In the genomic region with DNA sequence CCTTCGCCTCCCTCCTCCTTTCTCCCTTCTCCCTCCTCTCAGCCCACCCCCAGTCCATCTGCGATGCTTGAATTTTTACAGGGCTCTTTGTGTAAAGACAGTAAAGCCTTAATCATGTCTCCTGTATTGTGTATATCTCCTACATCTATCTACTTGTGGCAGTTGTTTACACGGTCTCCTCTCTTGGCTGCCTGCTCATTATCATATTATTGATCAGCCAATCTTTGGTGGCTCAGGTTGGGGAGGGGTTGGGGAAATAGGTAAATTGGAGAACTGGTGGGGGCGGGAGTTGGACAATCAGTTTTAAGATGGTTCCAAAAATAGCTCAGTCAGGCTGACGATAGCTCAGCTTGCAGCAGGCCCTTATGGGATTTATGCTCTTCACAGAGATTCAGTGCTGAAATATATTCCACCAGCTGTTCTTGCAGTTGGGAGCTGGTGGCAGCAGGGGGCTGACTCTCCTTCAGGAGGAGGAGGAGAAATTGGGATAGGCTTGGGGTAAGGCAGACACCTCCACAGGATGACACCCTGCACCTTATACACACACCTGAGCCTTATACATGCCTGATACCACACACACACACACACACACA, we compare ENCODE assay signal across 13 mouse cellular contexts.
DNase-seq lines count a peak whose midpoint lies in the region; ATAC-seq and TF ChIP-seq lines count a peak whose summit lies in the region.
"Had no signal": no experiment of that assay in that cellular context is flagged by ENCODE, and none has a peak within 500 bp of the region (broad histone marks: within the 10 kb centered on the region; RNA-seq: fewer than 3 reads in every experiment).

No protein-coding gene starts in this region.

- peak; percentile 67; the same call in 1 of the 2 replicates for ATAC-seq in midbrain, embryonic 11.5 days (ENCODE audit: low FRiP score)
- peak; percentile 66; the same call in 1 of the 2 replicates for ATAC-seq in hindbrain, postnatal 0 days
- peak; percentile 16; the same call in 1 of the 2 replicates for ATAC-seq in midbrain, embryonic 12.5 days (ENCODE audit: low FRiP score, low read depth)
- ATAC-seq: CD4-positive, CD25-positive, alpha-beta regulatory T cell, adult 4 months had no signal

- no peak overlapping the region for H3K27ac ChIP-seq in midbrain, embryonic 11.5 days (ENCODE audit: low read depth, low read length)
- H3K27ac ChIP-seq in midbrain, embryonic 10.5 days (replicated peaks): no peak overlapping the region
- H3K27ac ChIP-seq in hindbrain, postnatal 0 days: peak overlapping the region; percentile 15; the same call in 1 of the 2 replicates
- H3K27ac ChIP-seq in midbrain, embryonic 12.5 days (replicated peaks): 0 out of 2 replicates have a peak overlapping the region, but pooled peaks have one; percentile 25
- H3K27ac ChIP-seq in heart, adult 2 months: no peak overlapping the region
- H3K27ac ChIP-seq: lung, embryonic 15.5 days; stomach, embryonic 15.5 days had no signal

- TF ChIP-seq EP300 in heart, adult 2 months (IDR thresholded peaks at IDR 0.05; ENCODE audit: insufficient read depth, low read depth, low read length): no peak

- 70% methylated on average over 5 of the region's 5 CpGs for WGBS in midbrain, embryonic 11.5 days
- 67% methylated on average over 5 of the region's 5 CpGs for WGBS in midbrain, embryonic 10.5 days
- 44% methylated on average over 5 of the region's 5 CpGs for WGBS in hindbrain, postnatal 0 days
- WGBS in midbrain, embryonic 12.5 days: 64% methylated on average over 5 of the region's 5 CpGs
- WGBS in heart, adult 2 months: 35% methylated on average over 5 of the region's 5 CpGs

- H3K27me3 ChIP-seq in midbrain, embryonic 11.5 days (ENCODE audit: control insufficient read depth, insufficient read depth, low read length): no peaks in the 10 kb centered on the region
- no peaks in the 10 kb centered on the region for H3K27me3 ChIP-seq in midbrain, embryonic 10.5 days (ENCODE audit: low read depth, poor library complexity, severe bottlenecking)
- H3K27me3 ChIP-seq in hindbrain, postnatal 0 days (ENCODE audit: insufficient read depth, low read length): no peaks in the 10 kb centered on the region
- no peaks in the 10 kb centered on the region for H3K27me3 ChIP-seq in midbrain, embryonic 12.5 days
- no peaks in the 10 kb centered on the region for H3K27me3 ChIP-seq in heart, adult 2 months (ENCODE audit: control insufficient read depth, insufficient read depth, low read length)
- H3K27me3 ChIP-seq: lung, embryonic 15.5 days; stomach, embryonic 15.5 days had no signal

- no peak overlapping the region for H3K4me3 ChIP-seq in midbrain, embryonic 11.5 days (ENCODE audit: low read depth, low read length)
- H3K4me3 ChIP-seq in midbrain, embryonic 10.5 days: no peak overlapping the region
- H3K4me3 ChIP-seq in hindbrain, postnatal 0 days (ENCODE audit: low read length): no peak overlapping the region
- H3K4me3 ChIP-seq in midbrain, embryonic 12.5 days: no peak overlapping the region
- no peak overlapping the region for H3K4me3 ChIP-seq in heart, adult 2 months
- H3K4me3 ChIP-seq: erythroblast, embryonic 14.5 days; lung, embryonic 15.5 days; stomach, embryonic 15.5 days had no signal

- no peaks in the 10 kb centered on the region for H3K4me1 ChIP-seq in midbrain, embryonic 11.5 days (ENCODE audit: control insufficient read depth, insufficient read depth, low read length)
- no peaks in the 10 kb centered on the region; the same call in 1 of the 2 replicates for H3K4me1 ChIP-seq in midbrain, embryonic 10.5 days
- no peaks in the 10 kb centered on the region for H3K4me1 ChIP-seq in hindbrain, postnatal 0 days (ENCODE audit: insufficient read depth, low read length)
- no peaks in the 10 kb centered on the region for H3K4me1 ChIP-seq in midbrain, embryonic 12.5 days
- H3K4me1 ChIP-seq in heart, adult 2 months (ENCODE audit: control insufficient read depth, insufficient read depth, low read length): no peaks in the 10 kb centered on the region
- H3K4me1 ChIP-seq: lung, embryonic 15.5 days; stomach, embryonic 15.5 days had no signal

- H3K36me3 ChIP-seq in midbrain, embryonic 11.5 days (ENCODE audit: control insufficient read depth, insufficient read depth, low read length): no peaks in the 10 kb centered on the region
- no peaks in the 10 kb centered on the region for H3K36me3 ChIP-seq in midbrain, embryonic 10.5 days
- no peaks in the 10 kb centered on the region for H3K36me3 ChIP-seq in hindbrain, postnatal 0 days (ENCODE audit: insufficient read depth, low read length)
- H3K36me3 ChIP-seq in midbrain, embryonic 12.5 days: no peaks in the 10 kb centered on the region
- H3K36me3 ChIP-seq in heart, adult 2 months (ENCODE audit: control insufficient read depth, insufficient read depth, low read length): no peaks in the 10 kb centered on the region
- H3K36me3 ChIP-seq: lung, embryonic 15.5 days; stomach, embryonic 15.5 days had no signal

- DNase-seq in midbrain, embryonic 11.5 days (ENCODE audit: low spot score, missing footprints): no peak
- no peak for DNase-seq in midbrain, embryonic 10.5 days (ENCODE audit: low spot score)
- peak; percentile 50 for DNase-seq in hindbrain, postnatal 0 days (ENCODE audit: low spot score)
- no peak for DNase-seq in thymus, postnatal 14 days
- no peak for DNase-seq in heart, adult 8-10 months (ENCODE audit: low spot score)
- DNase-seq in thymus, adult 18-20 months: no peak
- no peak for DNase-seq in heart, adult 2 months
- DNase-seq: cerebellum, adult 11-12 months had no signal

- TF ChIP-seq CTCF in hindbrain, postnatal 0 days (IDR thresholded peaks at IDR 0.05; ENCODE audit: low read depth): peak; percentile 26
- TF ChIP-seq CTCF in heart, adult 2 months (IDR thresholded peaks at IDR 0.05): no peak

- H3K9ac ChIP-seq in midbrain, embryonic 11.5 days (ENCODE audit: low read length): no peak overlapping the region
- no peak overlapping the region for H3K9ac ChIP-seq in hindbrain, postnatal 0 days (replicated peaks; ENCODE audit: low read length)
- H3K9ac ChIP-seq in midbrain, embryonic 12.5 days (replicated peaks): no peak overlapping the region
- no peak overlapping the region for H3K9ac ChIP-seq in heart, adult 2 months (ENCODE audit: low read depth, low read length)
- H3K9ac ChIP-seq: lung, embryonic 15.5 days; stomach, embryonic 15.5 days had no signal

- no peak for TF ChIP-seq POLR2A in heart, adult 2 months (IDR thresholded peaks at IDR 0.05; ENCODE audit: insufficient read depth, low read depth, low read length)

- no peaks in the 10 kb centered on the region for H3K9me3 ChIP-seq in midbrain, embryonic 11.5 days (ENCODE audit: control insufficient read depth, low read length)
- H3K9me3 ChIP-seq in midbrain, embryonic 10.5 days (replicated peaks): no peaks in the 10 kb centered on the region
- no peaks in the 10 kb centered on the region for H3K9me3 ChIP-seq in hindbrain, postnatal 0 days (ENCODE audit: low read length)
- no peaks in the 10 kb centered on the region for H3K9me3 ChIP-seq in midbrain, embryonic 12.5 days
- H3K9me3 ChIP-seq: lung, embryonic 15.5 days; stomach, embryonic 15.5 days had no signal

- no peaks in the 10 kb centered on the region for H3K79me2 ChIP-seq in heart, adult 2 months (replicated peaks; ENCODE audit: control insufficient read depth, insufficient read depth, low read length)

- intact Hi-C loops in heart, adult 2 months (cut with DNase I): no loop called here

- no peak overlapping the region for H3K4me2 ChIP-seq in midbrain, embryonic 11.5 days
- no peak overlapping the region for H3K4me2 ChIP-seq in hindbrain, postnatal 0 days (ENCODE audit: low read depth, low read length)
- H3K4me2 ChIP-seq in midbrain, embryonic 12.5 days (replicated peaks): no peak overlapping the region
- H3K4me2 ChIP-seq: lung, embryonic 15.5 days; stomach, embryonic 15.5 days had no signal

Comparison
In these comparisons a context has a peak if more than half of its experiments do, and no peak if none do; other contexts are left out.
1. H3K27ac ChIP-seq: peak in hindbrain, postnatal 0 days (single experiment) and midbrain, embryonic 12.5 days (single experiment); none in midbrain, embryonic 11.5 days (single experiment), midbrain, embryonic 10.5 days (single experiment) and heart, adult 2 months (single experiment).
2. ATAC-seq: peak in every context shown above with its lines; median percentile 67 in midbrain, embryonic 11.5 days; 66 in hindbrain, postnatal 0 days; 16 in midbrain, embryonic 12.5 days.